Mouse (Mus musculus) G1E (cell line): ENCODE data around the gene Ctsa.

Source experiments
- CTCF ChIP-seq: IDR thresholded peaks from 2 replicates; pipeline ENCODE4 v1.5.1; 2012; ENCODE audit warnings: low read depth, low read length, inconsistent platforms, mixed read lengths
- GATA1 ChIP-seq: IDR thresholded peaks from 2 replicates; pipeline ENCODE4 v1.6.1; 2012; ENCODE audit warnings: borderline replicate concordance, low read length, inconsistent platforms, mixed read lengths
- GATA2 ChIP-seq: IDR thresholded peaks from 2 replicates; pipeline ENCODE4 v1.6.1; 2012; ENCODE audit warnings: low read depth, low read length, inconsistent platforms, borderline replicate concordance
- POLR2AphosphoS5 ChIP-seq: IDR thresholded peaks from 2 replicates; pipeline ENCODE4 v1.6.1; 2012; ENCODE audit warnings: low read depth, low read length, inconsistent platforms; ENCODE audit not compliant: insufficient replicate concordance
- TAL1 ChIP-seq: conservative IDR thresholded peaks from 2 replicates; pipeline ENCODE4 v1.6.1; 2012; ENCODE audit warnings: low read depth, low read length, inconsistent platforms, mixed read lengths

GRCm38 (mm10) chr2:164800252-164801004 is 32.2 kb upstream of the Ctsa start:
- TF ChIP-seq CTCF = no peak
- no peak for TF ChIP-seq GATA1
- no peak for TF ChIP-seq TAL1
- TF ChIP-seq POLR2AphosphoS5 = no peak
- no peak for TF ChIP-seq GATA2
